8 mouse cellular contexts compared by ENCODE assay signal in genomic region chr11:28365209-28365928, GRCm38 (mm10). TPM values are rescaled to one million over a fixed set of nuclear protein-coding genes. Genes with fewer than 3 reads are reported as not detected.
DNase-seq lines count a peak whose midpoint lies in the region; ATAC-seq and TF ChIP-seq lines count a peak whose summit lies in the region.

No protein-coding gene starts in this region.

- H3K4me1 ChIP-seq in hindbrain, embryonic 12.5 days, result peaks cover 9% of the 10 kb centered on the region; the same call in 1 of the 2 replicates
- H3K4me1 ChIP-seq in lung, embryonic 15.5 days, result peaks cover 6% of the 10 kb centered on the region; the same call in 1 of the 2 replicates
- H3K4me1 ChIP-seq in olfactory bulb, adult 2 months (ENCODE audit: control insufficient read depth, insufficient read depth, low read length), result peaks cover 7% of the 10 kb centered on the region

- H3K4me2 ChIP-seq in hindbrain, embryonic 12.5 days (replicated peaks), result peak overlapping the region; percentile 52
- H3K4me2 ChIP-seq in lung, embryonic 15.5 days, result peak overlapping the region; percentile 61

- no peaks in the 10 kb centered on the region for H3K36me3 ChIP-seq in hindbrain, embryonic 12.5 days
- no peaks in the 10 kb centered on the region for H3K36me3 ChIP-seq in lung, embryonic 15.5 days

- DNase-seq in NIH3T3 (ENCODE audit: low read depth), result peak; percentile 2
- peak; percentile 23 for DNase-seq in cerebellum, adult 9-11 months
- peak; percentile 65 to 75 for DNase-seq in frontal cortex, postnatal 25 days (ENCODE audit: low spot score in 2 of 2)
- peak; percentile 82 to 88 for DNase-seq in layer of hippocampus, postnatal 10 days (ENCODE audit: low spot score in 2 of 2)
- DNase-seq in thymus, adult 18-20 months, result peak; percentile 33 to 47

- H3K4me3 ChIP-seq in hindbrain, embryonic 12.5 days, result peak overlapping the region; percentile 30
- peak overlapping the region; percentile 32 for H3K4me3 ChIP-seq in lung, embryonic 15.5 days
- H3K4me3 ChIP-seq in olfactory bulb, adult 2 months (ENCODE audit: insufficient read depth, low read depth, low read length), result peak overlapping the region; percentile 30

- WGBS in hindbrain, embryonic 12.5 days, result 5% methylated on average over 26 of the region's 26 CpGs
- 8% methylated on average over 25 of the region's 26 CpGs for WGBS in lung, embryonic 15.5 days
- WGBS in olfactory bulb, adult 2 months, result 10% methylated on average over 26 of the region's 26 CpGs

- H3K27me3 ChIP-seq in hindbrain, embryonic 12.5 days, result 0 out of 2 replicates have a peak, but pooled peaks cover 4% of the 10 kb centered on the region
- H3K27me3 ChIP-seq in lung, embryonic 15.5 days, result no peaks in the 10 kb centered on the region

- TF ChIP-seq POLR2A in olfactory bulb, adult 2 months (IDR thresholded peaks at IDR 0.05; ENCODE audit: insufficient read depth, low read depth, low read length), result no peak

- no peak for TF ChIP-seq CTCF in olfactory bulb, adult 2 months (IDR thresholded peaks at IDR 0.05; ENCODE audit: insufficient read depth, low read depth, low read length)

- peak overlapping the region; percentile 62 for H3K27ac ChIP-seq in hindbrain, embryonic 12.5 days
- H3K27ac ChIP-seq in lung, embryonic 15.5 days, result no peak overlapping the region
- H3K27ac ChIP-seq in olfactory bulb, adult 2 months (ENCODE audit: insufficient read depth, low read depth, low read length), result no peak overlapping the region

- no peaks in the 10 kb centered on the region for H3K9me3 ChIP-seq in hindbrain, embryonic 12.5 days (replicated peaks)
- no peaks in the 10 kb centered on the region for H3K9me3 ChIP-seq in lung, embryonic 15.5 days

- peak; percentile 98 for ATAC-seq in hindbrain, embryonic 12.5 days (ENCODE audit: low FRiP score)
- ATAC-seq in lung, embryonic 15.5 days (ENCODE audit: borderline replicate concordance, extremely low read depth, low FRiP score, low TSS enrichment), result peak; percentile 89; the same call in 1 of the 2 replicates

- H3K9ac ChIP-seq in hindbrain, embryonic 12.5 days, result peak overlapping the region; percentile 55
- H3K9ac ChIP-seq in lung, embryonic 15.5 days, result no peak overlapping the region

RNA-seq across cellular contexts. Expression of gene Gm6685, which starts 25.7 kb away (rescaled TPM):
- polyA plus RNA-seq in hindbrain, embryonic 12.5 days (2016; fragmentation: Nextera tagmentation; extraction: Ambion mirVana), result 0.39 TPM in 1 of 2 replicates, not detected in the other
- total RNA-seq in layer of hippocampus, postnatal 10 days (2021), result 1 to 10 TPM; 5.4 to 6.1 TPM
- 0.25 TPM in 1 of 2 replicates, not detected in the other for polyA plus RNA-seq in lung, embryonic 15.5 days (2015; fragmentation: Nextera tagmentation; extraction: Ambion mirVana)
- not detected in 2 replicates for polyA plus RNA-seq in olfactory bulb, adult 2 months (2012; ENCODE audit: insufficient read depth, insufficient read length, low replicate concordance, missing spikeins)

Comparison
In these comparisons a context has a peak if more than half of its experiments do, and no peak if none do; other contexts are left out.
1. DNase-seq: peak in every context shown above with its lines; median percentile 85 in layer of hippocampus, postnatal 10 days; 70 in frontal cortex, postnatal 25 days; 40 in thymus, adult 18-20 months; 23 in cerebellum, adult 9-11 months; 2 in NIH3T3.